Mouse (Mus musculus): ENCODE data around the gene Slc20a1.

DNA sequence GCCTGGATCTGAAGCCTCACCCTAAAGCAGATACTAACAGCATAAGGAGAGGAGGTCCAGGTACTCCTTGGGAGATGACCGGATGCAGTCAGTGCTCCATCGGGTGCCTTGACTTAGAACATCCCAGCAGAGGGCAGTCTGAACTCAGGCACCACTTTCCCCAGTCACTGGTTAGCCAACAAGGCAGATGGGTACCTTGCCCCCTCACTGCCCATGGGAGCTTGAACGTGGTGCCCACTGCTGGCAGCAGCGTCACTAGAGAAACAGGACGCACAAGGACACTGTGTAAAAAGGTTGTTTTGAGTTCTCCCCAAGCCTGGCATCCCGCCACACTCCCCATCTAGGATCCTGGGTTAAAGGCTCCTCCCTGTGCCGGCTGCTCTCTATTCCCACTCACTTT, 24.1 kb upstream of the Slc20a1 start:
- TF ChIP-seq CTCF (IDR thresholded peaks at IDR 0.05) (peak; percentile 90), EP300 (IDR thresholded peaks at IDR 0.05) (no peak)
